Mouse (Mus musculus): ENCODE results near the gene Tube1. TPM values are rescaled to one million over a fixed set of nuclear protein-coding genes. Genes with fewer than 3 reads are reported as not detected.

The Tube1 gene
- polyA plus RNA-seq, 1 experiment from 2014 or later, result 11.7 TPM

- Histone ChIP-seq H3K36me3 (ENCODE audit: control insufficient read depth, insufficient read depth, low read length) (no peaks in the 10 kb centered on the region), H3K4me1 (ENCODE audit: control insufficient read depth, insufficient read depth, low read length) (peaks cover 8% of the 10 kb centered on the region; the same call in 1 of the 2 replicates), H3K27me3 (replicated peaks; ENCODE audit: control insufficient read depth, insufficient read depth, low read length) (no peaks in the 10 kb centered on the region), H3K4me2 (ENCODE audit: low read depth, low read length) (peak overlapping the region; percentile 34), H3K27ac (ENCODE audit: low read length) (no peak overlapping the region), H3K9ac (ENCODE audit: low read depth, low read length) (0 out of 2 replicates have a peak overlapping the region, but pooled peaks have one; percentile 20), H3K9me3 (ENCODE audit: control insufficient read depth, low read length) (no peaks in the 10 kb centered on the region), H3K4me3 (ENCODE audit: low read length) (peak overlapping the region; percentile 4; the same call in 1 of the 2 replicates)
- WGBS, result 23% methylated on average over 18 of the region's 18 CpGs
- no peak for ATAC-seq
Observed at GRCm38 (mm10) chr10:39162666-39163484, 29.1 kb downstream of the Tube1 start.

GRCm38 (mm10) chr10:39163694-39164093 is 29.9 kb downstream of the Tube1 start, which contains the start of gene Ccn6:
Ccn6 (minus strand) TSS chr10:39163794.
- H3K4me3 ChIP-seq (ENCODE audit: low read length), result peak within 1 kb of the TSS; percentile 4; the same call in 1 of the 2 replicates
- peak within 1 kb of the TSS; percentile 34 for H3K4me2 ChIP-seq (ENCODE audit: low read depth, low read length)
- no peaks in the 10 kb centered on the region for H3K27me3 ChIP-seq (replicated peaks; ENCODE audit: control insufficient read depth, insufficient read depth, low read length)
- 88% methylated on average over 10 of the region's 10 CpGs for WGBS
- no peak for ATAC-seq
- H3K36me3 ChIP-seq (ENCODE audit: control insufficient read depth, insufficient read depth, low read length), result no peaks in the 10 kb centered on the region
- H3K9ac ChIP-seq (ENCODE audit: low read depth, low read length), result 0 out of 2 replicates have a peak within 1 kb of the TSS, but pooled peaks have one; percentile 20
- H3K4me1 ChIP-seq (ENCODE audit: control insufficient read depth, insufficient read depth, low read length), result peaks cover 8% of the 10 kb centered on the region; the same call in 1 of the 2 replicates
- H3K9me3 ChIP-seq (ENCODE audit: control insufficient read depth, low read length), result no peaks in the 10 kb centered on the region
- H3K27ac ChIP-seq (ENCODE audit: low read length), result no peak within 1 kb of the TSS

GRCm38 (mm10) chr10:39165632-39166115 is 31.9 kb downstream of the Tube1 start:
- Histone ChIP-seq H3K9ac (ENCODE audit: low read depth, low read length) (peak overlapping the region; percentile 23; the same call in 1 of the 2 replicates), H3K4me1 (ENCODE audit: control insufficient read depth, insufficient read depth, low read length) (peaks cover 13% of the 10 kb centered on the region), H3K27me3 (replicated peaks; ENCODE audit: control insufficient read depth, insufficient read depth, low read length) (no peaks in the 10 kb centered on the region), H3K27ac (ENCODE audit: low read length) (peak overlapping the region; percentile 40; the same call in 1 of the 2 replicates), H3K4me2 (ENCODE audit: low read depth, low read length) (no peak overlapping the region; the same call in 1 of the 2 replicates), H3K4me3 (ENCODE audit: low read length) (peak overlapping the region; percentile 20), H3K36me3 (ENCODE audit: control insufficient read depth, insufficient read depth, low read length) (no peaks in the 10 kb centered on the region), H3K9me3 (ENCODE audit: control insufficient read depth, low read length) (no peaks in the 10 kb centered on the region)
- 22% methylated on average over 11 of the region's 11 CpGs for WGBS
- 0 out of 2 replicates have a peak, but pooled peaks have one; percentile 18 for ATAC-seq

GRCm38 (mm10) chr10:39167611-39168010 is 33.8 kb downstream of the Tube1 start:
- H3K27ac ChIP-seq (ENCODE audit: low read length), result no peak overlapping the region
- peaks cover 19% of the 10 kb centered on the region for H3K4me1 ChIP-seq (ENCODE audit: control insufficient read depth, insufficient read depth, low read length)
- H3K9ac ChIP-seq (ENCODE audit: low read depth, low read length), result no peak overlapping the region
- WGBS, result 75% methylated on average over 11 of the region's 11 CpGs
- H3K9me3 ChIP-seq (ENCODE audit: control insufficient read depth, low read length), result no peaks in the 10 kb centered on the region
- H3K27me3 ChIP-seq (replicated peaks; ENCODE audit: control insufficient read depth, insufficient read depth, low read length), result no peaks in the 10 kb centered on the region
- ATAC-seq, result no peak
- no peak overlapping the region for H3K4me3 ChIP-seq (ENCODE audit: low read length)
- no peaks in the 10 kb centered on the region for H3K36me3 ChIP-seq (ENCODE audit: control insufficient read depth, insufficient read depth, low read length)
- H3K4me2 ChIP-seq (ENCODE audit: low read depth, low read length), result no peak overlapping the region

GRCm38 (mm10) chr10:39169642-39170041 is 35.9 kb downstream of the Tube1 start:
- no peak overlapping the region for H3K9ac ChIP-seq (ENCODE audit: low read depth, low read length)
- H3K4me3 ChIP-seq (ENCODE audit: low read length), result no peak overlapping the region
- H3K27ac ChIP-seq (ENCODE audit: low read length), result no peak overlapping the region
- no peak for ATAC-seq
- H3K4me2 ChIP-seq (ENCODE audit: low read depth, low read length), result no peak overlapping the region
- no peaks in the 10 kb centered on the region for H3K9me3 ChIP-seq (ENCODE audit: control insufficient read depth, low read length)
- H3K27me3 ChIP-seq (replicated peaks; ENCODE audit: control insufficient read depth, insufficient read depth, low read length), result no peaks in the 10 kb centered on the region
- WGBS, result 47% methylated on average over 9 of the region's 9 CpGs
- no peaks in the 10 kb centered on the region for H3K36me3 ChIP-seq (ENCODE audit: control insufficient read depth, insufficient read depth, low read length)
- H3K4me1 ChIP-seq (ENCODE audit: control insufficient read depth, insufficient read depth, low read length), result peaks cover 19% of the 10 kb centered on the region

- Histone ChIP-seq H3K4me3 (ENCODE audit: low read length) (no peak overlapping the region), H3K4me1 (ENCODE audit: control insufficient read depth, insufficient read depth, low read length) (peaks cover 19% of the 10 kb centered on the region), H3K27me3 (replicated peaks; ENCODE audit: control insufficient read depth, insufficient read depth, low read length) (no peaks in the 10 kb centered on the region), H3K27ac (ENCODE audit: low read length) (no peak overlapping the region), H3K9ac (ENCODE audit: low read depth, low read length) (no peak overlapping the region), H3K9me3 (ENCODE audit: control insufficient read depth, low read length) (no peaks in the 10 kb centered on the region), H3K4me2 (ENCODE audit: low read depth, low read length) (no peak overlapping the region), H3K36me3 (ENCODE audit: control insufficient read depth, insufficient read depth, low read length) (no peaks in the 10 kb centered on the region)
- ATAC-seq, result no peak
- 11% methylated on average over 8 of the region's 8 CpGs for WGBS
Observed at GRCm38 (mm10) chr10:39170181-39170580, 36.4 kb downstream of the Tube1 start.

GRCm38 (mm10) chr10:39170706-39171105 is 36.9 kb downstream of the Tube1 start:
- 0 out of 2 replicates have a peak, but pooled peaks have one; percentile 7 for ATAC-seq
- Histone ChIP-seq H3K9ac (ENCODE audit: low read depth, low read length) (peak overlapping the region; percentile 30; the same call in 1 of the 2 replicates), H3K27me3 (replicated peaks; ENCODE audit: control insufficient read depth, insufficient read depth, low read length) (no peaks in the 10 kb centered on the region), H3K4me1 (ENCODE audit: control insufficient read depth, insufficient read depth, low read length) (peaks cover 19% of the 10 kb centered on the region), H3K36me3 (ENCODE audit: control insufficient read depth, insufficient read depth, low read length) (no peaks in the 10 kb centered on the region), H3K4me2 (ENCODE audit: low read depth, low read length) (peak overlapping the region; percentile 73), H3K27ac (ENCODE audit: low read length) (no peak overlapping the region), H3K4me3 (ENCODE audit: low read length) (peak overlapping the region; percentile 5; the same call in 1 of the 2 replicates), H3K9me3 (ENCODE audit: control insufficient read depth, low read length) (no peaks in the 10 kb centered on the region)
- WGBS, result 14% methylated on average over 6 of the region's 6 CpGs

GRCm38 (mm10) chr10:39171134-39171533 is 37.4 kb downstream of the Tube1 start:
- under 1% methylated on average over 19 of the region's 19 CpGs for WGBS
- peak; percentile 95 for ATAC-seq
- H3K36me3 ChIP-seq (ENCODE audit: control insufficient read depth, insufficient read depth, low read length), result no peaks in the 10 kb centered on the region
- peak overlapping the region; percentile 73 for H3K4me2 ChIP-seq (ENCODE audit: low read depth, low read length)
- H3K27ac ChIP-seq (ENCODE audit: low read length), result peak overlapping the region; percentile 90
- H3K27me3 ChIP-seq (replicated peaks; ENCODE audit: control insufficient read depth, insufficient read depth, low read length), result no peaks in the 10 kb centered on the region
- peak overlapping the region; percentile 55 for H3K4me3 ChIP-seq (ENCODE audit: low read length)
- peak overlapping the region; percentile 62 for H3K9ac ChIP-seq (ENCODE audit: low read depth, low read length)
- peaks cover 19% of the 10 kb centered on the region for H3K4me1 ChIP-seq (ENCODE audit: control insufficient read depth, insufficient read depth, low read length)
- H3K9me3 ChIP-seq (ENCODE audit: control insufficient read depth, low read length), result no peaks in the 10 kb centered on the region
